Mouse (Mus musculus) erythroblast, embryonic 14.5 days (primary cell): ENCODE measurements around the gene Pdcd4. TPM values are rescaled to one million over a fixed set of nuclear protein-coding genes. Genes with fewer than 3 reads are reported as not detected.

Experiments
- H3K27me3 ChIP-seq: 2 replicates; pipeline ENCODE4 v1.6.1; 2012; ENCODE audit warnings: inconsistent platforms; ENCODE audit not compliant: control insufficient read depth
- H3K36me3 ChIP-seq: 2 replicates; pipeline ENCODE4 v1.6.1; 2012; ENCODE audit warnings: mild to moderate bottlenecking, inconsistent platforms; ENCODE audit not compliant: control insufficient read depth
- H3K4me1 ChIP-seq: 2 replicates; pipeline ENCODE4 v1.6.1; 2012; ENCODE audit warnings: inconsistent platforms; ENCODE audit not compliant: control insufficient read depth
- H3K4me3 ChIP-seq: replicated peaks from 2 replicates; pipeline ENCODE3; 2012; ENCODE audit warnings: moderate library complexity, mild to moderate bottlenecking, inconsistent platforms
- H3K9me3 ChIP-seq: 2 replicates; pipeline ENCODE4 v1.6.1; 2012; ENCODE audit warnings: low read length, inconsistent platforms, mixed read lengths; ENCODE audit not compliant: control insufficient read depth
- GATA1 ChIP-seq: IDR thresholded peaks from 2 replicates; pipeline ENCODE4 v1.6.1; 2012; ENCODE audit warnings: low read length, inconsistent platforms, mixed read lengths
- TAL1 ChIP-seq: IDR thresholded peaks from 3 replicates; pipeline ENCODE4 v1.6.1; 2012; ENCODE audit warnings: low read length, inconsistent platforms, mixed read lengths
- polyA plus RNA-seq: library from polyadenylated mRNA; stranded (reverse); fragments of >175 nt; gene quantifications from 2 replicates; pipeline ENCODE4 v1.2.3, GENCODE M21; 2012

The Pdcd4 gene
- 0.38 and 0.73 TPM in 2 replicates for polyA plus RNA-seq

- H3K36me3 ChIP-seq = no peaks in the 10 kb centered on the region
- peaks cover 82% of the 10 kb centered on the region for H3K4me1 ChIP-seq
- TF ChIP-seq TAL1 = no peak
- no peak for TF ChIP-seq GATA1
- no peak within 1 kb of the TSS for H3K4me3 ChIP-seq
- H3K9me3 ChIP-seq = no peaks in the 10 kb centered on the region
- H3K27me3 ChIP-seq = no peaks in the 10 kb centered on the region
Measured at GRCm38 (mm10) chr19:53892061-53892460, at the start of gene Pdcd4. Gene Pdcd4 (plus strand): TSS chr19:53892231.

GRCm38 (mm10) chr19:53843972-53844371 lies 48.1 kb upstream of the Pdcd4 start:
- Histone ChIP-seq H3K36me3 (no peaks in the 10 kb centered on the region), H3K4me1 (peaks cover 20% of the 10 kb centered on the region), H3K9me3 (no peaks in the 10 kb centered on the region), H3K27me3 (no peaks in the 10 kb centered on the region), H3K4me3 (no peak overlapping the region)
- TF ChIP-seq TAL1 (no peak), GATA1 (no peak)

DNA sequence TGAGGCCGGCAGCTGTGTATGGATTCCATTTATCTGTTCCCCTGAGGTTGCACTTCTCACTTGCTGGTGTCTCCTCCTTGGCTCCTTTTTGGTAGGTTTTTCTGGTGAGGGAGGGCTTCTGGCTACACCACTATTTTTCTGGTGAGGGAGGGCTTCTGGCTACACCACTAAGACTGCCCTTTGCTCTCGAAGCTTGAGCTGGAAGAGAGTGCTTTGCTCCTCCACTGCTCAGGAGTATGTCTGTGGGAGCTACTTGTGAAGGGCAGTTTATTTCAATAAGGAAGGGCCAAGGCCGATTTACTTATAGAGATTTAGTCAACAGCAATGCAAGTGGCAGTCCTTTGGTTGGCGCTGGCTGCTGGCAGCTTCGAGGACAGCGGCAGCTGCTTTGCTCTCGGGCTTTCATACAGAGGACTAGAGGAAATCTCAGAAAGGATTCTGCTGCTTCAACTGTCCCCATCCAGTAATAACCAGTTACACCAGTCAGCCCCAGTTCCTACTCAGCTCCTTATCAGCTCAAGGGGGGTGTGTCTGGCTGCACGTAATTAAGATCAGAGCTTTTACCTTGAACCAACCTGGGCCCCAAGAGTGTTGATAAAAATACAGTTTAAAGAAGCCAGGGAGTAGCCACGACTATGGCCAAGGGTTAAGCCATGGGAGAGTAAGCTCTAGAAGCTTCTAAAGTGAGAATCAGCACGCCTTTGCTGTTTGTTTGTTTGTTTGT lies 43.6 kb upstream of the Pdcd4 start:
- H3K9me3 ChIP-seq = no peaks in the 10 kb centered on the region
- no peak overlapping the region for H3K4me3 ChIP-seq
- no peaks in the 10 kb centered on the region for H3K36me3 ChIP-seq
- no peaks in the 10 kb centered on the region for H3K27me3 ChIP-seq
- peaks cover 27% of the 10 kb centered on the region for H3K4me1 ChIP-seq
- TF ChIP-seq GATA1 (no peak), TAL1 (no peak)

GRCm38 (mm10) chr19:53850166-53850922 lies 41.7 kb upstream of the Pdcd4 start:
- TF ChIP-seq GATA1 (no peak), TAL1 (no peak)
- Histone ChIP-seq H3K4me1 (peaks cover 28% of the 10 kb centered on the region), H3K4me3 (no peak overlapping the region), H3K36me3 (no peaks in the 10 kb centered on the region), H3K27me3 (no peaks in the 10 kb centered on the region), H3K9me3 (no peaks in the 10 kb centered on the region)

- Histone ChIP-seq H3K9me3 (no peaks in the 10 kb centered on the region), H3K4me1 (peaks cover 28% of the 10 kb centered on the region), H3K27me3 (no peaks in the 10 kb centered on the region), H3K36me3 (no peaks in the 10 kb centered on the region), H3K4me3 (no peak overlapping the region)
- TF ChIP-seq TAL1 (no peak), GATA1 (no peak)
Measured at GRCm38 (mm10) chr19:53851352-53851751, 40.7 kb upstream of the Pdcd4 start.

GRCm38 (mm10) chr19:53851826-53852698 lies 40.0 kb upstream of the Pdcd4 start:
- Histone ChIP-seq H3K36me3 (no peaks in the 10 kb centered on the region), H3K4me3 (no peak overlapping the region), H3K9me3 (no peaks in the 10 kb centered on the region), H3K4me1 (peaks cover 26% of the 10 kb centered on the region), H3K27me3 (no peaks in the 10 kb centered on the region)
- TF ChIP-seq GATA1 (no peak), TAL1 (no peak)

DNA sequence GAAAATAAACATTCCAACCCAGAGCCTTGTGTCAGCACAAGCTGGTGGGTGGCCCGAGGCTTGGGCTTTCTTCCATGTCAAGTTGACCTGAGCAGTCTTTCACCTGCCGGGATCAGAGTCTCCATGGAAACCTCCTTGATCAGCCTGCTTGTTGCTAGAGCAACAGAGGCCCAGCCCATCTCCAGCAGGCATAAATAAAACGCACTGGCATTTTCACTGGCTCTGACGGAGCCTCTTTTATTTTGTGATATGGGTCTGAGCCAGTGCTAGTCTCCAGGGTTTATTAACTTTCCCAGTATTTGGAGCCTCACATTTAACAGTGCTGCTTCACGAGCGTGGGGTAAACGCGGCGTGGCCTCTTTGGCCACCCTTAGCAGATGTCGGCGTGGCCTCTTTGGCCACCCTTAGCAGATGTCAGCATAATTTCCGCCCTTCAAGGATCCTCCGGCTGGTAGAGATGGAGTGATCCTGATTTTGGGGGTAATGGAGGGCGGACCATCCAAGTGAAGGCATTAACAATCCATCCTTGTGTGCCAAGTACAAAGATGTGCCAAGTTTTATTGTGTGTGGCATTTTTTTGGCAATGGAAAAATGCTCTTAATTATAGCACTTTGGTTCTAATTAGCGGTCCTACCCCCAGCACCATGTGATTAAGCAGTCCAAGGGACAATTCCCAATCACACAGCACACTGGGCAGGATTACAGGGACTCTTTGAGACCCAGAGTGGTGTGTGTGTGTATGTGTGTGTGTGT lies 39.2 kb upstream of the Pdcd4 start:
- no peak overlapping the region for H3K4me3 ChIP-seq
- H3K4me1 ChIP-seq = peaks cover 23% of the 10 kb centered on the region
- no peaks in the 10 kb centered on the region for H3K36me3 ChIP-seq
- no peaks in the 10 kb centered on the region for H3K9me3 ChIP-seq
- no peaks in the 10 kb centered on the region for H3K27me3 ChIP-seq
- no peak for TF ChIP-seq GATA1
- no peak for TF ChIP-seq TAL1

- no peak for TF ChIP-seq TAL1
- TF ChIP-seq GATA1 = no peak
- no peaks in the 10 kb centered on the region for H3K27me3 ChIP-seq
Measured at GRCm38 (mm10) chr19:53854978-53855377, 37.1 kb upstream of the Pdcd4 start.

GRCm38 (mm10) chr19:53855781-53856180 lies 36.2 kb upstream of the Pdcd4 start:
- H3K9me3 ChIP-seq = no peaks in the 10 kb centered on the region
- H3K27me3 ChIP-seq = no peaks in the 10 kb centered on the region
- no peak for TF ChIP-seq TAL1
- TF ChIP-seq GATA1 = no peak
- H3K4me3 ChIP-seq = no peak overlapping the region
- H3K36me3 ChIP-seq = no peaks in the 10 kb centered on the region
- peaks cover 17% of the 10 kb centered on the region for H3K4me1 ChIP-seq

More at GRCm38 (mm10) chr19:53854978-53855377, 37.1 kb upstream of the Pdcd4 start:
- H3K36me3 ChIP-seq = no peaks in the 10 kb centered on the region
- no peak overlapping the region for H3K4me3 ChIP-seq
- H3K4me1 ChIP-seq = peaks cover 20% of the 10 kb centered on the region
- no peaks in the 10 kb centered on the region for H3K9me3 ChIP-seq
